Mouse (Mus musculus) intestine, embryonic 15.5 days (tissue): ENCODE measurements around the gene Tab2. TPM values are rescaled to one million over a fixed set of nuclear protein-coding genes. Genes with fewer than 3 reads are reported as not detected.

Experiments
- ATAC-seq: fragments of 200-750 bp; cut with Nextera tagmentation; 2 replicates; pipeline ENCODE4 v1.8.0; 2017; ENCODE audit warnings: moderate TSS enrichment, moderate library complexity
- H3K27ac ChIP-seq: fragments of 300-500 bp; sonication (generic); 2 replicates; pipeline ENCODE4 v1.5.1; 2015; ENCODE audit warnings: mild to moderate bottlenecking, inconsistent platforms
- H3K27me3 ChIP-seq: fragments of 300-500 bp; sonication (generic); replicated peaks from 2 replicates; pipeline ENCODE4 v1.6.1; 2015; ENCODE audit warnings: inconsistent platforms
- H3K36me3 ChIP-seq: fragments of 300-500 bp; sonication (generic); 2 replicates; pipeline ENCODE4 v1.6.1; 2015; ENCODE audit warnings: inconsistent platforms
- H3K4me1 ChIP-seq: fragments of 300-500 bp; sonication (generic); replicated peaks from 2 replicates; pipeline ENCODE4 v1.6.1; 2015; ENCODE audit warnings: inconsistent platforms
- H3K4me2 ChIP-seq: fragments of 300-500 bp; sonication (generic); replicated peaks from 2 replicates; pipeline ENCODE4 v1.6.1; 2015; ENCODE audit warnings: mild to moderate bottlenecking, inconsistent platforms
- H3K4me3 ChIP-seq: fragments of 300-500 bp; sonication (generic); replicated peaks from 2 replicates; pipeline ENCODE4 v1.5.1; 2015; ENCODE audit warnings: inconsistent platforms
- H3K9ac ChIP-seq: fragments of 300-500 bp; sonication (generic); 2 replicates; pipeline ENCODE4 v1.6.1; 2015; ENCODE audit warnings: inconsistent platforms
- H3K9me3 ChIP-seq: fragments of 300-500 bp; sonication (generic); 2 replicates; pipeline ENCODE4 v1.6.1; 2016; ENCODE audit warnings: inconsistent platforms
- WGBS: fragments of 180-500 bp; shearing (Covaris S2); methylation state at CpG from one replicate; pipeline ENCODE4 v1.1.7; 2015; 5-methylcytosine and 5-hydroxymethylcytosine counted together
- polyA plus RNA-seq: library from polyadenylated mRNA; unstranded; fragments of >200 nt; fragmentation: Nextera tagmentation; extraction: Ambion mirVana; gene quantifications from 2 replicates; pipeline ENCODE4 v1.2.1, GENCODE M21; 2015

Tab2 gene
- polyA plus RNA-seq, 1 experiment from 2014 or later = 17.0 TPM

DNA sequence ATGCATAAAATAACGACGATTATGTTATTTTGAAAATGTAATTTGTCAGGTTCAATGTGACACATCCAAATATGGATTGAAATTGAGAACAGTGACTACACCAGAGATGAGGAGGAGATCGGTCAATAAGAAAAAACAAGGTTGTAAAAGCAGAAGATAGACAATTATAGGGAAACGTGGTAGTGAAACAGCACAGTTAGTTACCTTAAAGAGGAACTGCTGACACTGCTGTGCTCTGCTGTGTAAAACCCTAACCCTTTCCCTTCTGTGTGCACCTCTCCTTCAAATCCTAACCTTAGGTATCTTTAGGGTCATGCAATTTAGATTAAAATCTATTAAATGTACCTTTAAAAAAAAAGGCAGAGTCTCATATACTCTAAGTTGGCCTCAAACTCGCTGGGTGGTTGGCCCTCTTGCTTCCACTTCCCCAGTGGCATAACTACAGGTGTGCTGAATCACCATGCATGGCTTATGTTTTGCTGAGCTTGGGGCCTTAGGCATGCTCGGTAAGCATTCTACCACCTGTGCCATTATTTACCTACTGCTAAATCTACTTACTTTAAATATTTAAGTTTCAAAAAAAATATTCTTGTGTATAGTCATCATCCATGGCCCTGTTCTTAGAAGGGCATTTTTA, 19.4 kb downstream of the Tab2 start:
- Histone ChIP-seq H3K9me3 (no peaks in the 10 kb centered on the region), H3K4me1 (no peaks in the 10 kb centered on the region), H3K27me3 (no peaks in the 10 kb centered on the region), H3K36me3 (no peaks in the 10 kb centered on the region), H3K9ac (no peak overlapping the region), H3K4me3 (no peak overlapping the region), H3K4me2 (no peak overlapping the region), H3K27ac (no peak overlapping the region)
- ATAC-seq = no peak
- WGBS = 69% methylated on average over 6 of the region's 6 CpGs

DNA sequence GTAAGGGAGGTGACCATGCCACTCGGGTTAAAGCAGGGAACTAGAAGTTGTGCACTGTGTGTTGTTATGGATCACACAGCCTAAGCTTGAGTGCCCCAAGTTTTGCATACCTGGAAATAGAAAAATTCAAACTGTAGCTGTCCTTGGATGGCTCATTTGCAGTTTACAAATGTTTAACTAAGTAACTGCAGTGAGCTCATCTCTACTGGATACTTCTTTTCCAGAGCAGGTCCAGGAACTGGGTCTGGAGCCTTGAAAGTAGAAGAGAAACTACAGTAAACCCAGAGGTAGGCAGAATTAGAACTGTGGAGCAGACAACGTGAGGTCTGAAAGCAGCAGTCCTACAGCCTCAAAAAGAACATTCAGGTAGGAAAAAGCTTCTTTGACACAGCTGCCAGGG, 23.1 kb downstream of the Tab2 start:
- H3K9me3 ChIP-seq = no peaks in the 10 kb centered on the region
- WGBS = 83% methylated on average over 2 of the region's 2 CpGs
- ATAC-seq = no peak
- no peak overlapping the region for H3K4me3 ChIP-seq
- no peaks in the 10 kb centered on the region for H3K27me3 ChIP-seq
- no peak overlapping the region for H3K4me2 ChIP-seq
- H3K36me3 ChIP-seq = no peaks in the 10 kb centered on the region
- no peak overlapping the region for H3K9ac ChIP-seq
- no peak overlapping the region for H3K27ac ChIP-seq
- H3K4me1 ChIP-seq = no peaks in the 10 kb centered on the region

GRCm38 (mm10) chr10:7928996-7929395, 27.0 kb downstream of the Tab2 start:
- no peak overlapping the region for H3K9ac ChIP-seq
- no peak for ATAC-seq
- no peak overlapping the region for H3K4me3 ChIP-seq
- H3K36me3 ChIP-seq = no peaks in the 10 kb centered on the region
- H3K9me3 ChIP-seq = no peaks in the 10 kb centered on the region
- no peaks in the 10 kb centered on the region for H3K4me1 ChIP-seq
- no peak overlapping the region for H3K4me2 ChIP-seq
- H3K27me3 ChIP-seq = no peaks in the 10 kb centered on the region
- no peak overlapping the region for H3K27ac ChIP-seq
- WGBS = 76% methylated on average over 9 of the region's 9 CpGs

DNA sequence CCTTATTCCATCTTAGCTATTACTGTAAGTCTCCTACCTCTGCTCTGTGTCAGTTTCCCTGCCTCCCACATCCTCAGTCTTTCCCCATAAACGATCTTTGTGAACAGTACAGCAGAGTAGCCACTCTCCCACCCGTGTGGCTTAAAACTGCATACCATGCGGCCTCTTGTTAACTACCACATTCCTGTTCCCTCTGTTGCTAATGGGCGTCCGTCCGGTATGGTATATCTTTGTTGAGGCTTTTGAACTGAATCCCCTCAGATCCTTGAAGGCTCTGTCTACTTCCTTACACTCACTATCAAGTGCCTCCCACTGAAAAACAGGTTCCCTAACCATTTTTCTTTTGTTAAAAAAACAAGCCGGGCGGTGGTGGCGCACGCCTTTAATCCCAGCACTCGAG, 30.5 kb downstream of the Tab2 start:
- no peak overlapping the region for H3K27ac ChIP-seq
- H3K36me3 ChIP-seq = 0 out of 2 replicates have a peak, but pooled peaks cover 8% of the 10 kb centered on the region
- H3K9me3 ChIP-seq = no peaks in the 10 kb centered on the region
- WGBS = 78% methylated on average over 11 of the region's 11 CpGs
- H3K9ac ChIP-seq = no peak overlapping the region
- no peak for ATAC-seq
- H3K27me3 ChIP-seq = no peaks in the 10 kb centered on the region
- H3K4me3 ChIP-seq = no peak overlapping the region
- H3K4me2 ChIP-seq = no peak overlapping the region
- H3K4me1 ChIP-seq = no peaks in the 10 kb centered on the region

DNA sequence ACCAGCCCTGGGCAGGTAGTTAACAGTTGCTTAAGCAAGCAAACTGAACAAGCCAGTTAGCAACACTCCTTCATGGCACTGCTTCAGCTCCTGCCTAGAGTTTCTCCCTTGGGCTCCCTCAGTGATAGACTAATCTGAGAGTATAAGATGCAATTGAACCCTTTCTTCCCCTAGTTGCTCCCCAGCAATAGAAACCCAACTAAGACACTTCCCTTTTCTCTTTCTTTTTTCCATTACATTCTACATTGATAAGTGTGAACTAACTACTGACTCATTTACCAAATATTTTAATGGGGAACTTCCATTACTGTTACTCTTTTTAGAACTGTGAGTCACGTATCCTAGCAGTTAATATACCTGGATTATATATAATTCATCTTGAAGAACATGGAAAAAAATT, 32.6 kb downstream of the Tab2 start:
- Histone ChIP-seq H3K4me1 (no peaks in the 10 kb centered on the region), H3K4me3 (no peak overlapping the region), H3K36me3 (peaks cover 21% of the 10 kb centered on the region; the same call in 1 of the 2 replicates), H3K4me2 (no peak overlapping the region), H3K9me3 (no peaks in the 10 kb centered on the region), H3K9ac (no peak overlapping the region), H3K27ac (no peak overlapping the region), H3K27me3 (no peaks in the 10 kb centered on the region)
- no peak for ATAC-seq
- 85% methylated on average over 1 of the region's 1 CpGs for WGBS

GRCm38 (mm10) chr10:7911268-7911667, 44.8 kb downstream of the Tab2 start:
- H3K4me3 ChIP-seq = no peak overlapping the region
- no peaks in the 10 kb centered on the region for H3K9me3 ChIP-seq
- H3K27ac ChIP-seq = no peak overlapping the region
- H3K27me3 ChIP-seq = no peaks in the 10 kb centered on the region
- 78% methylated on average over 10 of the region's 10 CpGs for WGBS
- H3K36me3 ChIP-seq = peaks cover 26% of the 10 kb centered on the region
- H3K4me2 ChIP-seq = no peak overlapping the region
- no peaks in the 10 kb centered on the region for H3K4me1 ChIP-seq
- H3K9ac ChIP-seq = no peak overlapping the region
- ATAC-seq = no peak

DNA sequence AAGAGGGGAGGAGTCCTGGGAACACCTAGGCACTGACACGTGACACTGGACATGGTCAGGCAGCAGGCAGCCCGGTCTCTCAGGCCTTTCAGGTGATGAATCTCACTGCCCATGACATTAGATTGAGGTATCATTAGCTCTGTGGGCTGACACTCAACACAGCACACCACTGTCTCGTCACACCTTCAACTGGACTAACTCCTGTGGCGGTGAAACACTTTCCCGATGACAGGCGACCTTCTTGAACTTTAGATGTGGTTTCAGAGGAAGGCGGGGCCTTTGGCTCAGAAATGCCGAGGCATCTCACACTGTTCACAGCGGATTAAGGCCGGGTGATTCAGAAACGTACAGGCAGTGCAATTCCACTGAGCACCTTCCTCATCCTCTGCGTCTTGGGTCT, 48.9 kb downstream of the Tab2 start:
- Histone ChIP-seq H3K4me2 (no peak overlapping the region), H3K36me3 (peaks cover 35% of the 10 kb centered on the region), H3K9me3 (no peaks in the 10 kb centered on the region), H3K4me3 (no peak overlapping the region), H3K27ac (no peak overlapping the region), H3K4me1 (no peaks in the 10 kb centered on the region), H3K9ac (no peak overlapping the region), H3K27me3 (no peaks in the 10 kb centered on the region)
- ATAC-seq = no peak
- 89% methylated on average over 12 of the region's 12 CpGs for WGBS

GRCm38 (mm10) chr10:7904157-7904556, 51.9 kb downstream of the Tab2 start:
- Histone ChIP-seq H3K9me3 (no peaks in the 10 kb centered on the region), H3K27ac (no peak overlapping the region), H3K4me1 (no peaks in the 10 kb centered on the region), H3K9ac (no peak overlapping the region), H3K4me3 (no peak overlapping the region), H3K27me3 (no peaks in the 10 kb centered on the region), H3K4me2 (no peak overlapping the region), H3K36me3 (peaks cover 26% of the 10 kb centered on the region)
- 98% methylated on average over 5 of the region's 5 CpGs for WGBS
- peak; percentile 43; the same call in 1 of the 2 replicates for ATAC-seq

GRCm38 (mm10) chr10:7900719-7901627, 55.1 kb downstream of the Tab2 start:
- H3K4me3 ChIP-seq = no peak overlapping the region
- no peak overlapping the region for H3K4me2 ChIP-seq
- no peak overlapping the region for H3K9ac ChIP-seq
- 91% methylated on average over 14 of the region's 14 CpGs for WGBS
- ATAC-seq = no peak
- no peaks in the 10 kb centered on the region for H3K4me1 ChIP-seq
- no peak overlapping the region for H3K27ac ChIP-seq
- H3K27me3 ChIP-seq = no peaks in the 10 kb centered on the region
- no peaks in the 10 kb centered on the region for H3K9me3 ChIP-seq
- peaks cover 7% of the 10 kb centered on the region for H3K36me3 ChIP-seq

GRCm38 (mm10) chr10:7888256-7888868, 67.7 kb downstream of the Tab2 start:
- no peak overlapping the region for H3K9ac ChIP-seq
- H3K27me3 ChIP-seq = no peaks in the 10 kb centered on the region
- no peaks in the 10 kb centered on the region for H3K4me1 ChIP-seq
- H3K9me3 ChIP-seq = no peaks in the 10 kb centered on the region
- H3K27ac ChIP-seq = no peak overlapping the region
- 79% methylated on average over 11 of the region's 11 CpGs for WGBS
- no peak for ATAC-seq
- H3K4me3 ChIP-seq = no peak overlapping the region
- H3K36me3 ChIP-seq = no peaks in the 10 kb centered on the region
- no peak overlapping the region for H3K4me2 ChIP-seq

DNA sequence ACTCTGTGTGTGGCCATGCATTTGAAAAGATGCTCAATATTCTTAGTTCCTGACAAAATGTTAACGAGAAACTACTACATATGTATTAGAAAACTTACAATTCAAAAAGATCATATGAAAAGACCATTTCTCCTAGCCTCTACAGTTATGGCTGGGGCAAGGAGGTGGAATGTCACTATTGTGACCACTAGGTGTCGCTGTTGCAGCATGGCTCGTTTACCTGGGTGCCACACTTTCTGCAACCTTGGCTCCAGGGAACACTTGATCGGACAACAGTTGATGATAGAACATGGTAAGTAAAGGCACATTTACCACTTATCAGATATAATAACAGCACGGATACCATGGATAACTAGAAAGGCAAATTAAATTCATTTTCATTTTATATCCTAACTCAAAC, 72.5 kb downstream of the Tab2 start:
- H3K4me2 ChIP-seq = no peak overlapping the region
- no peaks in the 10 kb centered on the region for H3K9me3 ChIP-seq
- no peak overlapping the region for H3K4me3 ChIP-seq
- no peak overlapping the region for H3K27ac ChIP-seq
- ATAC-seq = peak; percentile 74
- H3K4me1 ChIP-seq = no peaks in the 10 kb centered on the region
- H3K27me3 ChIP-seq = 0 out of 2 replicates have a peak, but pooled peaks cover 4% of the 10 kb centered on the region
- no peak overlapping the region for H3K9ac ChIP-seq
- WGBS = 6% methylated on average over 5 of the region's 5 CpGs
- H3K36me3 ChIP-seq = no peaks in the 10 kb centered on the region

DNA sequence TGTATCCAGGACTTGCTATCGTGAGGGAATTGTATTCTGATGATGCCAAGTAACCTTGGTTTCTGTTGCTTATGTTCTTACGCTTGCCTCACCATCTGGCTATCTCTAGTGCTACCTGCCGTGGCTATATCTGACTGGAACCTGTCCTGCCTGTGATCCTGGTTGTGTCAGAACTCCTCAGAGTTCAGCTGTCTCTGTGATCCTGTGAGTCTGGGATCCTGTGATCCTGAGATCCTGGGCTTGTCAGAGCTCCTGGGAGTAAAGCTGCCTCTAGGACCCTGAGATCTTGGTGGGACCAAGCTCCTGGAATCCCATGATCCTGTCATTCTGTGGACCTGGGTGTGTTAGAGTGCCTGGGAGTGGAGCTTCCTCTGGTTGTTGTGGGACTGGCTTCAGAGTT, 74.1 kb downstream of the Tab2 start:
- WGBS = 89% methylated on average over 3 of the region's 3 CpGs
- Histone ChIP-seq H3K27ac (no peak overlapping the region), H3K9me3 (no peaks in the 10 kb centered on the region), H3K4me1 (no peaks in the 10 kb centered on the region), H3K36me3 (no peaks in the 10 kb centered on the region), H3K27me3 (0 out of 2 replicates have a peak, but pooled peaks cover 4% of the 10 kb centered on the region), H3K4me3 (no peak overlapping the region), H3K9ac (no peak overlapping the region), H3K4me2 (no peak overlapping the region)
- no peak for ATAC-seq
